Mouse (Mus musculus): Measurements from ENCODE around the gene Kcnk18.
A peak's percentile ranks its signal among the peaks of the same experiment; 100 is the strongest.

Gene Kcnk18

DNA sequence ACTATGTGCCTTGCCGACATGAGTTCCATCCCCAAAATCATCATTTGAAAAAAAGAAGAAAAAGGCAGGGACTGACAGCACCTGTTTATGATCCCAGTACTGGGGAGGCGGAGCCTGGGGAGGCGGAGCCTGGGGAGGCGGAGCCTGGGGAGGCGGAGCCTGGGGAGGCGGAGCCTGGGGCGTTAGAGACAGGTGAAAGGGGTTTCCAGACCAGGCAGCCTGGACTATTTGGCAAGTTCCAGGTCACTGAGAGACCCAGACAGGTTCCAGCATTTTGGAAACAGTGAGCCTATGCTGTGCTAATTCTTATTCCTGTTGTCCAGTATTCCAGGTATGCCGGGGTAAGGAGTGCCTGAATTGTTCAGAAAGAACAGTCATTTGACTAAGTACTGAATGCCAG, at the start of gene Kcnk18:
Gene Kcnk18 (plus strand): TSS at position 224 of the 400 bp plus-strand sequence.
- no peak for DNase-seq (ENCODE audit: low spot score)

DNA sequence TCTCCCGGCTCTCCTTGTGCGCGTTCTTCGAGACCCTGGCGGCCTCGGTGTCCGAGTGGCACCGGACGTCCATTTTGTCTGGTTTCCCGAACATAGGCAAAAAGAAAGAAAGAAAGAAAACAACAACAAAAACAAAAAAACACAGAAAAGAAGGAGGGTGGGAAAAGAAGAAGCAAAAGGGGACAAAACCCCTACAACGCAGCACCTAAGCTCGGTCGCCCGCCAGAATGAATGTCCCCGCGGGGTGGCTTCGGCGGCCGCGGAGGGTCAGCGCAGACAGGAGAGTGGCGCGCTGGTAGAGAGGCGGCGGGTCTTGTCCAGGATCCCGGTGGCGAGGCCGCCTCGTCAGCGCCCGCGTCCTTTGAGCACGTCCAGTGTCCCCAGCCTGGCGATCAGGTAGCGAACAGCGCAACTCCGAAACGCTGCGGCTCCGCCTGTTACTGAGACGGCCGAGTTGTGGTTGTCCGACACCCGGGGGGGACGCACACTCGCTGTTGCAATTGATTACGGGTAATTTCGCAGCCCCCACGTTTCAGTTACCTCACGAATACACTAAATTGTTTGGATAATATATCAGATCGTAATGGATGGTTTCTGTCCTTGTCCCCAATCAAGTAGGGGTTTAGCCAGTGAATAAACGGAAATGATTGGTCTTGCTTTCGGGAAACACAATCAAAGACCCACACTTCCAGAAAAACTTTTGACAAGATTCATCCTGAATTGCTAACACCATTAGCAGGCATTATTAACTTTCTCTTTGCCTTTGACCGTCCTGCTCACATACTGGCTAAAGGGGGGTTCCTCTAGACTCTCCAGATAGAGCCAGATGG, 48.9 kb upstream of the Kcnk18 start, which contains the start of gene Vax1:
Gene Vax1 (minus strand): TSS at position 121 of the 830 bp plus-strand sequence.
- DNase-seq (ENCODE audit: low spot score): no peak

DNA sequence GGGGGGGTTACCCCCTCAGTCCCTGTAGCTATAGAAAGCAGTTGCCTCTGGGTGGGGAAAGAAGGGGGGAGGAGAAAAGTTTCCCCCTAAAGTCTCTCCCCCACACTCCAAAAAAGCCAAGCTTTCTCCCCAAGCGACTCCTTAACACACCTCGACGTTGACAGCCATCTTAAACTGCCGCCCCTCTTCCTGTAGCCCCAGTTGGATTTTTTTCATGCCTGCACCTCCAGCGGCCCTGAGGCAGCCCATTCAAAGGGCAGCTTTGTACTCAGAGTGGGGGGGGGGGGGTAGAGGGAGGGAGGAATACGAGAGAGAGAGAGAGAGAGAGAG, 48.3 kb upstream of the Kcnk18 start:
- DNase-seq (ENCODE audit: low spot score): no peak

DNA sequence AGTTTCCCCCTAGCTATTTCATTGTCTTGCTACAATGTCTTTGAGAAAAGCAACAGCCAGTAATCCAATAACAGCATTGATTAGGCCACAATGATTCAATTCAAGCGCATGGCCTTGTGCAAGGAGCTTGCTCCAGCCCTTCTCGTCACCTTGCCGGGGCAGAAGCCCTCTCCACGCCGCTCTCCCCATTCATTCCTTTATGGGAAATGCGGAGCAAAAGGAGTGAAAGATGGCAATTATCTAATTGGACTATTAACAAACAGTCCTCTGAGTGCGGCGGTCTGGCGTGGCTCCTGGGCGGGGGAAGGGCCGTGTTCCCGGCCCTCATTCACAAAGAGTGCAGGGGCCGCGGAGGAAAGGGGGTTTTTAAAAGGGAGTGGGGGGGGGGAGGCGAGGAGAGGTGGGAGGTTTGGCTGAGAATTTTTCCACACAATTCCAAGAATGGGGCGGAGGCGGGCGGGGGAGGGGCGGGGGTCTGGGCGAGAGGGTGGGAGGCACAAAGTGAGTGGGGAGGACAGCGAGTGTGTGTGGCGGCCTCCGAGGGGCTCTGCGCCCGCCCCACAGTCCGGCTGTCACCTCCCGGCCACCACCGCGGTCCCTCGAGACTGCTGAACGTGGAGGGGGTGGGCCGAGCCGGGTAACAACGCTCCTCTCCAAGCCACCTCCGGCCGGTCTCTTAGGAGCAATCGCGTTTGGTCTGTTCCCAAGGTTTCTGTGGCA, 47.7 kb upstream of the Kcnk18 start:
- DNase-seq (ENCODE audit: low spot score): no peak

DNA sequence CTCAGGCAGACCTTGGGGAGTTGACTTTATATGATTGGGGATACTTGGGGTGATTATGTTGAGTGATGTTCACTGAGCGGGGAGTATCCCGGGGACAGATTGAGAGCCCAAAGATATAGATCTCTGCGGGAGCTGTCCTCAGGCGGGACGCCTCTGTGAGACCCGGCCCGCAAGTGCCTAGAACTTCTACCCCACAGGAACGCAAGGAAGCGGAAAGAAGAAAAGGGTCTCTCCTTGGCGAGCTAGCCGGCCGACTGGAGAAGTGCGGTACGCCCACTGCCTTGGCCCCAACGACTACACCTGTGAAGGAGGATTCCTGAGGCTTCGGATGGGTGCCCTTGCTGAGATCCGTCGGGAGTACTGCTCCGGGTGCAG, 47.2 kb upstream of the Kcnk18 start:
- no peak for DNase-seq (ENCODE audit: low spot score)

DNA sequence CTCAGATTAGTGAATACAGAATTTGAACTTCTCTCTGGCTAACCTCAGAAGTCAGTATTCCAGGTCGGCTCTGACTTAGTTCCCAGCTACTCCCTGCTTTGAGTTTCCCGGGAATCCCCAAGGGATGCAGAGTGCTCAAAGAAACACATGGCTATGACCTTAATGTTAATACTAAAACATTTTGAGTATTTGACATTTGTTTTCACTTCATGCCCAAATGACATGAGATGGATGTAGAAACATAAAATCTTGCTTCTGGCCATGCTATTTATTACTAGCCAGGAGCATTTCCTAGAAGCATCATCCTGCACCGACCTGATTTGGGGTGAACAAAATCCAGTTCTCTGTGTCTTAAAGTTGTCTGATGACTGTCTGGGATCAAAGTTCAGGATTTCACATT, 46.2 kb upstream of the Kcnk18 start:
- no peak for DNase-seq (ENCODE audit: low spot score)

DNA sequence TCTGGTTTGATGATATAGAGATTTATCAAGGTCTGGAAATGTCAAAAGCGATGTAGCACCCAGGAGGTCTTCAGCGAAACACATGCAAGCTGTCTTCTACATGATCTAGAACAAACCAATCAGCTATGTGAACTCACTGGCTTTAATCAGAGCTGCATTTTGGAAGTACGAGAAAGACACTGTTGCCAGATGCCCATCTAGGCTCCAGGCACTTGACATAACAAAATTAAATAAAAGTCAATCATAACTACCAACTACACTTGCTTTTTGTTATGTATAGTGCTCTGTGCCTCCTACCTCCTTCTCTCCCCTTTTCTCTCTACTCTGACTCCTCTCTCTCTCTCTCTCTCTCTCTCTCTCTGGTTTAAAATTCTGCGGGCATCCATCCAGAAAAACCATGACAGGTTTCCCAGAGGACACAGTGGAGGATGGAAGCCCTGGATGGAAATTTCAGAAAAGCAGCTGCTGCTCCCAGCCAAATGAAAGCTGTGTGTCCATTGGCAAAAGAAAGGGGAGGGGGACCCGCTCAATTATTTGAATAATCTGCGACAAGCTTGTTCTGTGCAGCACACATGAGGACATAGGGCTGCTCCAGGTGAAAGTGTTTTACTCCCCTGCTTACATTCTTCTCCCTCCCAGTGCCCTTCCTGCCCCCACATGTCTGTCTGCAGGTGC, 45.5 kb upstream of the Kcnk18 start:
- no peak for DNase-seq (ENCODE audit: low spot score)

DNA sequence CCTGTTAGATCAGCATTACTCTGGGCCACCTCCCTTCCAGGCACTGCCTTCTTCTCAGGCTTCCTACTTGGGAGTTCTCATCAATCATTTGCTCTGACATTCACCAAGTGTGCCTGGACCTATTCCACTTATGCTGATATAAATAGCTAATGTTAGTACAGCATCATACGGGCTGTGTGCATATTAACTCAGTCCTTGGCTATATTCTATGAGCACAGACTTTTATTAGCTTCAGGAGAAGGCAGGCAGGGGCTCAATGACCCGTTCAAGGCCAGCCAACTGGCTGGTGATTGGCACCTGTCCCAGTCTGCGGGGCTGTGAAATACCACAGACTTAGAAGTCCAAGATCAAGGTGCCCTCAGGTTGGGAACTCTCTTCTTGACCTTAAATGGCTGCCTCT, 35.0 kb upstream of the Kcnk18 start:
- DNase-seq (ENCODE audit: low spot score): no peak

DNA sequence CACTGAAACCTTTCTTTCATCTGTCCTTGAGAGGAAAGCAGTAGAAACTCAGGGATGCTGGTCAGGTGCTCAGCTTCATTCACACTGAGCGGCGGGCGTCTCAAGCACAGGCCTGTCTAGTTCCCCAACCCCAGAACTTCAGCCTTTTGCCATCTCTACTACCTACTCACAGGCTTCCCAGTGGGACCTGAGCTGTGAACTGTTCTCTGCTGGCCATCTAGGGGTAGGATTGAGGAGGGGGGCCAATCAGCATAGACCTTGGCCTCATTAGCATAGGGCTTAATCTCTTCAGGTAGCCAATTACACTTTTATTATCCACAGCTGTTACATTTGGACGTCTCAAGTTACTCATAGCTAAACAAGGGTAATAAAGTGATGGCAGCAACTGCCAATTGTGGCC, 30.0 kb upstream of the Kcnk18 start:
- no peak for DNase-seq (ENCODE audit: low spot score)

DNA sequence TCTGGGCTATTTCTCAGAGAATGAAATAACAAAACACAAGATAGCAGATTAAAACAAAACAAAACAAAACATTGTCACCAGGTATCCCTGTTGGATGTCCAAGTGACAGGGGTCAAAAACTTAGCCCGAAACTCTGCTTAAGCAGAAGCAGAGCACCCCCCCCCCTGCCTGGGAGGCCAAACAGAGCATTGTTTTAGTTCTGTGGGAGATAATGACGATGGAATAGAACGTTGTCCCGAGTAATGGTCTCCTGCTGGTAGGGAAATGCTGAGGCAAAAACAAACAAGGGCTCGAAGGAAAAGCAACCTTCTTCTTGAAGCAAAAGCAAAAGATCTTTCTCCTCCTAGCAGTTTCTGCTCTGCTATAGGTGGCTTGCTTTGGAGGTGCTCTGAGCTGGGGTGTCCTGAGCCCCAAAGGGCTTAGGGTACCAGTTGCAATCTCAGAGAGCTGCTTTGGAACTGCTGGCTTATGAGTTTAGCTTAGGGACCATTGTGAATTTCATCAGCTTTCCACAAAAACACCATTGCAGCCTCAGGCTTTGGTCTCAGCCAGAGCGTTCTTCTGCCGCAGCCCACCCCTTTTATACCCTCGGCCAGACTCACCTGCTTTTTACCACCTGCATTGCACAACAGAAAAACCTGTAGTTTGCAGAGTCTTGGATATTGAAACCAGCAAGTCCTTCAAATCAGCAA, 28.4 kb upstream of the Kcnk18 start:
- no peak for DNase-seq (ENCODE audit: low spot score)

DNA sequence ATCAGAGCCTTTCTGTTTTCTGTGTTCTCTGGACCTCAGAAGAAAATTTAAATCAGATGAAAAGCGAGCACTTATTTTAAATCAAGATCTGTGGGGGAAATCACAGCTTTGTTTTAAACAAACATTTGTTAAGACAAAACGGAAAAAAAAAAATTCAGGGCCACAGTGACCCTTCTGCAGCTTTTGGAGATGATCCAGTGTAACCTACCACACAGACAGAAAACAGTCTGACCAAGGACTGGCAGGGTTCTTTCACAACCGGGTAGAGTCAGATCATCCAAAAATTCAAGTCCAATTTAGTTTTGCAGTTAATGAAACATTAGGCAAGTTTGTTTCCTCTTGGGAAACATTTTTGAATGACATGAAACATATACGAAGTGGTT, 27.9 kb upstream of the Kcnk18 start:
- DNase-seq (ENCODE audit: low spot score): no peak

DNA sequence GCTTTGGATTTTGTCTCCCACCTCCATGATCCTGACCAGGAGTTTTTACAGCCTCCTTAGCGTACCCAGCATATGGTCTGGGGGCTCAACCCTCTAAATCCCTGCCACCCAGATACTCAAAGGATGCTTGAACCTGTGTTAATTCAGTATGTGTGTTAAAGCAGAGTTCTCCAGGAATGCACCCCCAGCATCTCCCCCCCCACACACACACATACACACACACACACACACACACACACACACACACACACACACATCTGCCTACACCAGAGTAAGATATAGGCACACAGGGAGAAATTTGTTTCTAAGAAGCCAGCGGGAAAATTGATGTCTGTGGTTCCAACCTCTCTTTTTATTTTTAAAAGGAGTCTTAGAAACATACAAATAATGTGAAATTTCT, 26.5 kb upstream of the Kcnk18 start:
- DNase-seq (ENCODE audit: low spot score): no peak

DNA sequence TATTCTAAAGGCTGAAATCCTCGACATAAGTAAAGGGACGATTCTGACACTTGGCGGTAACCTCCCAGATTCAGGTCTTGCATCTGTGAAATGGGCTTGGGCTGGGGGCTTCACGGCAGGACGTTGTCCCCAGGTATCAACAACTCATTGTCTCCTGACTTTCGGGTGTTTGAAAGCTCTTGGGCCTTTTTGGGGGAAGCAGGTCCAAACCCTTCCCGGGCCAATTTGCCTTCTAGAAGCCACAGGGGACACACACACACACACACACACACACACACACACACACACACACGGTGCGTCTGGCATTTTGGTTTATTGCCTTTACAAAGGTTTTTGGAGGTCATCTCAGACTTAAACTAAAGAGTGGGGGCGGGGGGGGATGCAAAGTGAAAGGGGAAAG, 25.6 kb upstream of the Kcnk18 start:
- DNase-seq (ENCODE audit: low spot score): no peak

DNA sequence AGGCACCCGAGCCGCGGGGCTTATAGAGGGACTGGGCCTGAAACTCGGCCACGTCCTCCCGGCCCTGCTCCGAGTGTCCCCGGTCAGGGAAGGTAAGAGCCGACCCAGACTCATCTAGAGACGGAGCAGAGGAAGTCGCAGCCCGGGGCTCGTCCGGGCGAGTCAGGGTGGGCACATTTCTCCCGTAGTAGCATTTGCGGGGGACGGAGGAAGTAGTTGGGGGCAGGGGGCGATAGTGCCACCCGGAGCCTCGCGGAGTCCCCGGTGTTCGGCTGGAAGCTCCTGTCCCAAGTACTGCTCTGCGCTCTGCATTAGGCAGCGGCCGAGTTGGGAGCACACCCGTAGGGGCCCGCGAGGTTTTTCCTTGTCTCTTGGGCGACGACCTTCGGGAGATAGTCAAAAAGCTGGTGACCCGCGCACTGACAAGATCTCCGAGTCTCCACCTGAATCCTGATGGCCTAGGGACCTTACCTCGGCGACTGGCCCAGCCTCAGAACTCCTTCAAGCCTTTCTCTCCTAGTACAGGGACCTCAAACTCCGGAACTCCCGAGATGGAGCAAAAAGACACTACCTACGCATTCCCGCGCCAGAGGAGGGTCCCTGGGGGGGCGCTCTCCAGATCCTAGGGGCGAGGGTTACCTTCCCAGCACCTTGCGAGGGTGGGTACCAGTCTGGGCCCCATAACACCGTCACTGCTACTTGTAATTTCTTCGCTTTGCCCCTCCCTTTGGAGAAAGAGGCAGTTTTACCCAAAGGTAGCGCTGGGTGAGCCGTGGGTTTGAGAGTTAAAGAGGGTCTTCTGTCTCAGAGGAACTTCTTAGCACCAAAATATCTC, 24.8 kb upstream of the Kcnk18 start:
- DNase-seq (ENCODE audit: low spot score): no peak

DNA sequence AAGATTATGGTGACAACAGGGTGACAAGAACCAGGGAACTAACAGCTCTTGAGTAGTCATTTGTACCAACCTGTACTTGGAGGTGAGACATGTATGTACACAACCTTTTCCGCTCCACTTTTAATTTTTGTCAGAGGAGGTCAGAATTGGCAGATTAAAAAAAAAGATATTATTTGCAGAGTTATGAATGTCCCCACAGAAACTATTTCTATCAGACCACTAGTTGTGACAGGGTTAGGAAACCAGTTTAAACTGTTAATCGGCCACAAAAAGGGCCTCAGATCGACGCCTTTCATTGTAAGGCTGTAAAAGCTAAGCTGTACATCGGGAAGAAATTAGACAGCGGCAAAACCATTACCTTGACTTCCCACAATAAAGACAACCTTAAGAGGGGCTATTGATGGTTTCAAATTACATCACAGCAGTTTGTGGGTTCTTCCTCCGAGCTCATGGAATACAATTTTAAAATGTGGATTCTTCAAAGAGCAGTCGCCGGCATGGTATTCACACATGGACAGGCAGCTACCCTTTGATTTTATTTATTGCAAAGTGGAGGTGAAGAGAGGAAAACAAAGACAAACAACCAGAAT, 23.7 kb upstream of the Kcnk18 start:
- no peak for DNase-seq (ENCODE audit: low spot score)

DNA sequence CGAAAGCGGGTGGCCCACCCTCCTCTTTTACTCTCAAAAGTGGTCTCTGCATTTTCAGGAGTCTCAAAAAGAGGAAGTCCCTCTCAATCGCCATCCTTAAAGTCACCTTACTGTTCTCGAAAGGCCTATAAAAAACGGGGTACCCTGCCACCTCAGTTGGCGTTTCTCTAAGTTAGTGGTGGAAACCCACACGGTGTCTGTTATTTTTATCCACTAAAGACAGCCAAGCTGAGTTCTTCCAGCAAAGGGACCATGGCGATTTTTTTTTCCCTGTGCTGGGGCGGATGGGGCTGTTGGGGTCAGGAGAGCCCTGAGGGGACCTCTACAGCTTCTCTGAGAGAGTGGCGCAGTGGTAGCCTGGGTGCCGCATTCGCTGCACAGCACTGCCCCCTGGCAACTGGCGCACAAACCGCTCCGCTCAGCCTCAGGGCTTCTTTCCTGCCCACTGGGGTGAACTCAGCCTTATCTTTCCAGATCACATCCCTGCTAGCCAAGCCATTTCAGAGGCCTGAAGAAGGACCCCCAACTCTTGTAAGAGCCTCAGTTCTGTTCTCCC, 22.8 kb upstream of the Kcnk18 start:
- peak; percentile 31 for DNase-seq (ENCODE audit: low spot score)

DNA sequence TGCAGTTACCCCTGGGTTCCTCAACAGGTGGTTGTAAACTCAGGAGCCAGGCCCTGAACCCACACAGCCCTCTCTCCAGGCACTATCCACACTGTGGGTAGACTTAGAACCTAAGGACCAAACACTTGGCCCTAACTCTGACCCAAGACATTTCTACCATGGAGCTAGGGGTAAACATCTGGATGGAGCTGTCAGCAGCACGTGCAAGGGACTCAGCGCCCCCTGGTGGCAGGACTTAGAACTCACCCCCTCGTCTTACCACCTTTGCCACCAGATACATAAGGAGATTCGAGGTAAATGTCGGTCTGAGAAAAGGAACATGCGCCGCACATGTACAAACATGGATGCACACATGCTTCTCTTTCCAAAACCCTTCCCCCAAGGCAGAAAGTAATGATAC, 20.9 kb upstream of the Kcnk18 start:
- DNase-seq (ENCODE audit: low spot score): peak; percentile 43

DNA sequence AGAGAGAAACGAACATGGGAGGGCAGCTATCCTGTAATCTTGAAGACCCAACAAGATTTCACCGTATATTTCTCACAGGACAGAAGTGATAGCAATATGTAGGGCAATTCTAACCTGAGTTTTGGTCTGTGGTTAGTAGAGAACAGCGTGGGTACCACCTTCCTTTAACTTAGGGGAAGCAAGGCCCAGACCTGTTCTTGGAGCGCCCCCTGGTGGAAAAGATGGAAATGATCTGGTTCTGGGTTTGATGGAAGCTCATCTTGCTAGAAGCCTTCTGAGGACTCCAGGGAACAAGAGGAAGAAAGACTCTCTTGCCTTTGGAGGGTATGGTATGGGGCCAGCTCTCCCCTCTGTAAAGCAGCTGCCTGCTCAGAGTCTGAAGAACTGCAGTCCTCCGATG, 10.5 kb upstream of the Kcnk18 start:
- DNase-seq (ENCODE audit: low spot score): peak; percentile 39

DNA sequence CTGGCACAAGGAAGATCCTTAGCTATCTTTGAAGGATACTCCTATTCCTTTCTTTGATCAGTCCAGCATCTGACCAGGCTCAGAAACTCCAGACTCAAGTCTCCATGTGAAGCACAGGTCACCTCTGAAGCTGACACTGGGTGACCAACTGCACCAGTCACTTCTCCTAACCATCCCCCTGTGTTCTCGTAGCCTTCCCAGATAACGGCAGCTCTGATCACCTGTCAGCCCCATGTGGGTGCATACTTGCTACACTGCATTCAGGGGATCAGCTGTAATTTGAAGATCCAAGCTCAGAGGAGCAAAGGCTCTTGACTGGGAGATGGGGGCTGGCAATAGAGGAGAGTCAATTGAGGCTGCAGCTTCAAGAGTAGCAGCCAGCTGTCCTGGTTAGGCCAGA, 10.0 kb upstream of the Kcnk18 start:
- no peak for DNase-seq (ENCODE audit: low spot score)

DNA sequence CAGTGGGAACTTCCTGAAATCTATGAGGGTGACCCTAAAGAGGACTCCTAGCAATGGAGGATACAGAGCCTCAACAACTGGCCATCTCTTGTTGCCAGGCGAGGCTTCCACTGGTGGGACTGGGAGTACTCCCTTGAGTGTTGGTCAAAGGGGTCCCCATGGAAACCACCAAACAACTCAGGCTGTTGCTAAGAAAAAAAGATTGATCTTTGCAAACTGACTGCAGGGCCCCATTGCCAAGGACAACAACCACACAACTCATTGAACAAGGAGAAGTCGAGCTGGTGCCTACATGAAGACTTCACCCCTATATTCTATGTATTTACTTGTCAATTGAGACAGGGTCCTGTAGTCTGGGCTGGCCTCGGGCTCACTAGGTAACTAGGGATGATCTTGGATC, 2.1 kb upstream of the Kcnk18 start:
- DNase-seq (ENCODE audit: low spot score): no peak

DNA sequence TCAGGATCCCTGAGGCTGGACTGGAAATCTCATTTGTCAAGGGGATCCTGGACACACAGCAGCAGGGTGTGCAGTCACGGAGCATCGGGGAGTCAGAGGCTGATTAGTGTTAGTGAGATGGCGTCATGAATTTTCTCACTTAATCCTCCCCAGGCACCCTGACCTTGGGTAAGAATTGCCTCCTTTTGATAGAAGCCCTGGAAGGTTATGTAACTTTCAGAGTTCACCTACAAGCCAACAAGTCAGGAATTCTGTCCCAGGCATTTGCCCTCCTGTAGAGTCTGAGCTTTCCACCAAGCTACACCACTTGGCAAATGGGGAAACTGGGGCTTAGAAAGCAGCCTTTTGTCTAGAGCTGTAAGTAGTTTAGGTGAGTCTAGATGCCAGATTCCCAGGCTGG, 2.1 kb downstream of the Kcnk18 start:
- no peak for DNase-seq (ENCODE audit: low spot score)

All from lung, postnatal 25 days (tissue).